Mouse (Mus musculus) midbrain, embryonic 13.5 days (tissue): Measurements from ENCODE around the gene Hs3st3a1. TPM values are rescaled to one million over a fixed set of nuclear protein-coding genes. Genes with fewer than 3 reads are reported as not detected.

Experiments used
- ATAC-seq: fragments of 200-750 bp; cut with Nextera tagmentation; 2 replicates; pipeline ENCODE4 v1.8.0; 2017; ENCODE audit warnings: mild to moderate bottlenecking, moderate TSS enrichment, moderate library complexity
- H3K27ac ChIP-seq: fragments of 300-500 bp; sonication (generic); 2 replicates; pipeline ENCODE4 v1.5.1; 2015; ENCODE audit warnings: inconsistent platforms, mild to moderate bottlenecking, moderate library complexity
- H3K27me3 ChIP-seq: fragments of 300-500 bp; sonication (generic); 2 replicates; pipeline ENCODE4 v1.6.1; 2015; ENCODE audit warnings: mild to moderate bottlenecking, inconsistent platforms
- H3K36me3 ChIP-seq: fragments of 300-500 bp; sonication (generic); 2 replicates; pipeline ENCODE4 v1.6.1; 2015; ENCODE audit warnings: mild to moderate bottlenecking, inconsistent platforms
- H3K4me1 ChIP-seq: fragments of 300-500 bp; sonication (generic); replicated peaks from 2 replicates; pipeline ENCODE4 v1.6.1; 2015; ENCODE audit warnings: inconsistent platforms
- H3K4me2 ChIP-seq: fragments of 300-500 bp; sonication (generic); replicated peaks from 2 replicates; pipeline ENCODE4 v1.6.1; 2015; ENCODE audit warnings: moderate library complexity, mild to moderate bottlenecking, inconsistent platforms
- H3K4me3 ChIP-seq: fragments of 300-500 bp; sonication (generic); replicated peaks from 2 replicates; pipeline ENCODE4 v1.5.1; 2015; ENCODE audit warnings: mild to moderate bottlenecking, inconsistent platforms
- H3K9ac ChIP-seq: fragments of 300-500 bp; sonication (generic); replicated peaks from 2 replicates; pipeline ENCODE4 v1.6.1; 2015; ENCODE audit warnings: mild to moderate bottlenecking, inconsistent platforms
- H3K9me3 ChIP-seq: fragments of 300-500 bp; sonication (generic); 2 replicates; pipeline ENCODE4 v1.6.1; 2016; ENCODE audit warnings: mild to moderate bottlenecking, inconsistent platforms
- WGBS: fragments of 180-500 bp; shearing (Covaris S2); methylation state at CpG from one replicate; pipeline ENCODE4 v1.1.7; 2015; 5-methylcytosine and 5-hydroxymethylcytosine counted together
- polyA plus RNA-seq: library from polyadenylated mRNA; unstranded; fragments of >200 nt; fragmentation: Nextera tagmentation; extraction: Ambion mirVana; gene quantifications from 2 replicates; pipeline ENCODE4 v1.2.1, GENCODE M21; 2015

The Hs3st3a1 gene
- polyA plus RNA-seq, 1 experiment from 2014 or later = 1.8 TPM

GRCm38 (mm10) chr11:64537230-64537629 is 102.1 kb downstream of the Hs3st3a1 start:
- Histone ChIP-seq H3K36me3 (no peaks in the 10 kb centered on the region), H3K9me3 (no peaks in the 10 kb centered on the region), H3K4me3 (no peak overlapping the region), H3K4me2 (no peak overlapping the region), H3K9ac (no peak overlapping the region), H3K27me3 (no peaks in the 10 kb centered on the region), H3K27ac (no peak overlapping the region), H3K4me1 (no peaks in the 10 kb centered on the region)
- WGBS = 95% methylated on average over 3 of the region's 3 CpGs
- no peak for ATAC-seq

GRCm38 (mm10) chr11:64541866-64542265 is 106.7 kb downstream of the Hs3st3a1 start:
- no peak overlapping the region for H3K9ac ChIP-seq
- ATAC-seq = no peak

GRCm38 (mm10) chr11:64542335-64542734 is 107.2 kb downstream of the Hs3st3a1 start:
- no peak overlapping the region for H3K27ac ChIP-seq
- no peak overlapping the region for H3K9ac ChIP-seq
- H3K27me3 ChIP-seq = peaks cover 16% of the 10 kb centered on the region
- ATAC-seq = no peak
- WGBS = 77% methylated on average over 6 of the region's 6 CpGs
- H3K9me3 ChIP-seq = no peaks in the 10 kb centered on the region
- H3K4me1 ChIP-seq = no peaks in the 10 kb centered on the region
- no peak overlapping the region for H3K4me3 ChIP-seq
- H3K36me3 ChIP-seq = no peaks in the 10 kb centered on the region
- no peak overlapping the region for H3K4me2 ChIP-seq

More at GRCm38 (mm10) chr11:64541866-64542265, 106.7 kb downstream of the Hs3st3a1 start:
- WGBS = 91% methylated on average over 9 of the region's 9 CpGs
- Histone ChIP-seq H3K27ac (no peak overlapping the region), H3K27me3 (peaks cover 14% of the 10 kb centered on the region), H3K9me3 (no peaks in the 10 kb centered on the region), H3K36me3 (no peaks in the 10 kb centered on the region), H3K4me1 (no peaks in the 10 kb centered on the region), H3K4me2 (no peak overlapping the region), H3K4me3 (no peak overlapping the region)

- no peak overlapping the region for H3K4me2 ChIP-seq
- 87% methylated on average over 9 of the region's 9 CpGs for WGBS
- H3K36me3 ChIP-seq = no peaks in the 10 kb centered on the region
- H3K9ac ChIP-seq = no peak overlapping the region
- ATAC-seq = no peak
- H3K9me3 ChIP-seq = no peaks in the 10 kb centered on the region
- H3K4me1 ChIP-seq = no peaks in the 10 kb centered on the region
- H3K27me3 ChIP-seq = peaks cover 16% of the 10 kb centered on the region
- H3K27ac ChIP-seq = no peak overlapping the region
- no peak overlapping the region for H3K4me3 ChIP-seq
Measured at GRCm38 (mm10) chr11:64543181-64543641, 108.1 kb downstream of the Hs3st3a1 start.

- H3K4me3 ChIP-seq = no peak overlapping the region
- H3K9me3 ChIP-seq = no peaks in the 10 kb centered on the region
- WGBS = 80% methylated on average over 5 of the region's 5 CpGs
- no peak overlapping the region for H3K27ac ChIP-seq
- H3K4me1 ChIP-seq = peaks cover 4% of the 10 kb centered on the region
- peaks cover 16% of the 10 kb centered on the region for H3K27me3 ChIP-seq
- no peak for ATAC-seq
- H3K36me3 ChIP-seq = no peaks in the 10 kb centered on the region
- no peak overlapping the region for H3K9ac ChIP-seq
- H3K4me2 ChIP-seq = no peak overlapping the region
Measured at GRCm38 (mm10) chr11:64544236-64544635, 109.1 kb downstream of the Hs3st3a1 start.

- H3K27me3 ChIP-seq = peaks cover 19% of the 10 kb centered on the region
- ATAC-seq = peak; percentile 58
- H3K4me2 ChIP-seq = no peak overlapping the region
- no peaks in the 10 kb centered on the region for H3K9me3 ChIP-seq
- H3K36me3 ChIP-seq = no peaks in the 10 kb centered on the region
- 14% methylated on average over 7 of the region's 7 CpGs for WGBS
- no peak overlapping the region for H3K9ac ChIP-seq
- no peak overlapping the region for H3K27ac ChIP-seq
- peaks cover 11% of the 10 kb centered on the region for H3K4me1 ChIP-seq
- H3K4me3 ChIP-seq = no peak overlapping the region
Measured at GRCm38 (mm10) chr11:64549380-64549779, 114.2 kb downstream of the Hs3st3a1 start.

GRCm38 (mm10) chr11:64549955-64550354 is 114.8 kb downstream of the Hs3st3a1 start:
- no peak overlapping the region for H3K9ac ChIP-seq
- H3K27ac ChIP-seq = no peak overlapping the region
- H3K9me3 ChIP-seq = no peaks in the 10 kb centered on the region
- ATAC-seq = no peak
- WGBS = 58% methylated on average over 8 of the region's 8 CpGs
- peaks cover 11% of the 10 kb centered on the region for H3K4me1 ChIP-seq
- peaks cover 20% of the 10 kb centered on the region for H3K27me3 ChIP-seq
- no peak overlapping the region for H3K4me3 ChIP-seq
- no peak overlapping the region for H3K4me2 ChIP-seq
- no peaks in the 10 kb centered on the region for H3K36me3 ChIP-seq

GRCm38 (mm10) chr11:64558282-64558681 is 123.2 kb downstream of the Hs3st3a1 start:
- Histone ChIP-seq H3K9ac (no peak overlapping the region), H3K4me3 (no peak overlapping the region), H3K4me1 (no peaks in the 10 kb centered on the region), H3K27me3 (0 out of 2 replicates have a peak, but pooled peaks cover 4% of the 10 kb centered on the region), H3K4me2 (no peak overlapping the region), H3K36me3 (no peaks in the 10 kb centered on the region), H3K27ac (no peak overlapping the region), H3K9me3 (no peaks in the 10 kb centered on the region)
- ATAC-seq = no peak
- 88% methylated on average over 2 of the region's 2 CpGs for WGBS

GRCm38 (mm10) chr11:64559388-64559787 is 124.3 kb downstream of the Hs3st3a1 start:
- WGBS = 83% methylated on average over 1 of the region's 1 CpGs
- H3K4me2 ChIP-seq = no peak overlapping the region
- no peak for ATAC-seq

GRCm38 (mm10) chr11:64560471-64560870 is 125.3 kb downstream of the Hs3st3a1 start:
- Histone ChIP-seq H3K27ac (no peak overlapping the region), H3K27me3 (no peaks in the 10 kb centered on the region)
- ATAC-seq = no peak

More at GRCm38 (mm10) chr11:64559388-64559787, 124.3 kb downstream of the Hs3st3a1 start:
- Histone ChIP-seq H3K9me3 (no peaks in the 10 kb centered on the region), H3K27ac (no peak overlapping the region), H3K27me3 (0 out of 2 replicates have a peak, but pooled peaks cover under 1% of the 10 kb centered on the region), H3K36me3 (no peaks in the 10 kb centered on the region), H3K4me3 (no peak overlapping the region), H3K4me1 (no peaks in the 10 kb centered on the region), H3K9ac (no peak overlapping the region)

GRCm38 (mm10) chr11:64562771-64563170 is 127.6 kb downstream of the Hs3st3a1 start:
- Histone ChIP-seq H3K4me1 (no peaks in the 10 kb centered on the region), H3K27ac (no peak overlapping the region), H3K27me3 (no peaks in the 10 kb centered on the region), H3K36me3 (no peaks in the 10 kb centered on the region), H3K4me2 (no peak overlapping the region), H3K4me3 (no peak overlapping the region), H3K9ac (no peak overlapping the region), H3K9me3 (no peaks in the 10 kb centered on the region)
- 58% methylated on average over 4 of the region's 4 CpGs for WGBS
- no peak for ATAC-seq

More at GRCm38 (mm10) chr11:64560471-64560870, 125.3 kb downstream of the Hs3st3a1 start:
- Histone ChIP-seq H3K36me3 (no peaks in the 10 kb centered on the region), H3K4me3 (no peak overlapping the region), H3K9ac (no peak overlapping the region), H3K4me1 (no peaks in the 10 kb centered on the region), H3K9me3 (no peaks in the 10 kb centered on the region), H3K4me2 (no peak overlapping the region)
- 83% methylated on average over 2 of the region's 2 CpGs for WGBS
